Mouse (Mus musculus) lung, adult 2 months (tissue): Measurements from ENCODE around the gene Dcst1. TPM values are rescaled to one million over a fixed set of nuclear protein-coding genes. Genes with fewer than 3 reads are reported as not detected.

ENCODE experiments used
- DNase-seq: peaks from one replicate; pipeline ENCODE4 v3.0.0; 2022
- H3K4me1 ChIP-seq: fragments of 200-500 bp; 2 replicates; pipeline ENCODE4 v1.6.1; 2011; ENCODE audit warnings: low read length; ENCODE audit not compliant: control insufficient read depth, insufficient read depth
- H3K4me3 ChIP-seq: fragments of 200-500 bp; replicated peaks from 2 replicates; pipeline ENCODE3; 2011; ENCODE audit warnings: low read depth, mild to moderate bottlenecking, control low read depth, low read length; ENCODE audit errors: extremely low read depth
- CTCF ChIP-seq: fragments of 200-500 bp; IDR thresholded peaks from 2 replicates; pipeline ENCODE4 v1.5.1; 2011; ENCODE audit warnings: mild to moderate bottlenecking, low read length, control low read depth; ENCODE audit not compliant: insufficient read depth
- POLR2A ChIP-seq: fragments of 200-500 bp; IDR thresholded peaks from 2 replicates; pipeline ENCODE4 v1.6.1; 2011; ENCODE audit warnings: low read depth, mild to moderate bottlenecking, control low read depth, low read length, borderline replicate concordance; ENCODE audit errors: extremely low read depth
- WGBS: fragments of 180-500 bp; shearing (Covaris S2); methylation state at CpG from one replicate; pipeline ENCODE4 v1.1.7; 2018; 5-methylcytosine and 5-hydroxymethylcytosine counted together
- polyA plus RNA-seq: library from polyadenylated mRNA; depleted of rRNA; stranded (reverse); fragments of >200 nt; gene quantifications from 2 replicates; pipeline ENCODE4 v1.2.3, GENCODE M21; 2012

Dcst1 gene
- polyA plus RNA-seq, 1 experiment, result not detected

DNA sequence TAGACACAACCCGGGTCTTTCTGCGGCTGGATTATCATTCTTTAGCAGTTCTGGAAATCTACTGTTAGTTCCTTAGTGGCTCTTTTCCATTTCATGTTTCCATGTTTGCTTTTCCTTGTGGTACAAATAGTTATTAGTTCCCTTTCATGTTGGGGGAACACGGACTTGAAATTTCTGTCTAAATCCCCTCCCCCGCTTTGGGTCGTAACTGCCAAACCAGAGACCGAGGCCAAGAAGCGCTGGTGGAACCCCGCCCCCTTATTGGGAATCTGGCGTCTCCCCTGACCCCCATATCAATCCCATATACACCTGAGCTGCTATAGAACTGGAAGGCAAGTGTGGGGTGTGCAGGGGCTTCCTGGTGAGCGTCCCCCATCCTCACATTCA lies 30.4 kb upstream of the Dcst1 start:
- peak; percentile 39 for DNase-seq
- TF ChIP-seq CTCF (no peak), POLR2A (no peak)
- WGBS, result 7% methylated on average over 10 of the region's 10 CpGs
- H3K4me1 ChIP-seq, result peaks cover 18% of the 10 kb centered on the region
- peak overlapping the region; percentile 61 for H3K4me3 ChIP-seq

DNA sequence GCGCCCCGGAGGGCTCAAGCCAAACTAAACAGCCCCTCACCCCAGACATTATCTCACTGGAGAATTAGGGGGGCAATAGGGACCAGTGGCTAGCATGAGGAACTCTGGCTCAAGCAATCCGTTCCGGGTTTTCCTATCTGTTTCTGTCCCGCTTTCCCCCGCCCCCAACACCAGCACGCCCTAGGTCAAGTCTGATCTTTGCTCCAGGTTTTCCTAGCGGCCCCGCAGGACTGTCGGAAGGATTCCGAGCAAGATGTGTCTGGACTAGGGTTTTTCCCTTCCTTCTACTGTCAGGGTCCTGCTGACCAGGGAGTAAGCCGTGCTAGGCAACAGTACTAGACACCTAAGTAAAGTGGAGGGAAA lies 29.8 kb upstream of the Dcst1 start:
- under 1% methylated on average over 12 of the region's 12 CpGs for WGBS
- peak; percentile 84 for DNase-seq
- Histone ChIP-seq H3K4me1 (peaks cover 21% of the 10 kb centered on the region), H3K4me3 (peak overlapping the region; percentile 50)
- peak; percentile 72; the same call in 1 of the 2 replicates for TF ChIP-seq POLR2A
- no peak for TF ChIP-seq CTCF

DNA sequence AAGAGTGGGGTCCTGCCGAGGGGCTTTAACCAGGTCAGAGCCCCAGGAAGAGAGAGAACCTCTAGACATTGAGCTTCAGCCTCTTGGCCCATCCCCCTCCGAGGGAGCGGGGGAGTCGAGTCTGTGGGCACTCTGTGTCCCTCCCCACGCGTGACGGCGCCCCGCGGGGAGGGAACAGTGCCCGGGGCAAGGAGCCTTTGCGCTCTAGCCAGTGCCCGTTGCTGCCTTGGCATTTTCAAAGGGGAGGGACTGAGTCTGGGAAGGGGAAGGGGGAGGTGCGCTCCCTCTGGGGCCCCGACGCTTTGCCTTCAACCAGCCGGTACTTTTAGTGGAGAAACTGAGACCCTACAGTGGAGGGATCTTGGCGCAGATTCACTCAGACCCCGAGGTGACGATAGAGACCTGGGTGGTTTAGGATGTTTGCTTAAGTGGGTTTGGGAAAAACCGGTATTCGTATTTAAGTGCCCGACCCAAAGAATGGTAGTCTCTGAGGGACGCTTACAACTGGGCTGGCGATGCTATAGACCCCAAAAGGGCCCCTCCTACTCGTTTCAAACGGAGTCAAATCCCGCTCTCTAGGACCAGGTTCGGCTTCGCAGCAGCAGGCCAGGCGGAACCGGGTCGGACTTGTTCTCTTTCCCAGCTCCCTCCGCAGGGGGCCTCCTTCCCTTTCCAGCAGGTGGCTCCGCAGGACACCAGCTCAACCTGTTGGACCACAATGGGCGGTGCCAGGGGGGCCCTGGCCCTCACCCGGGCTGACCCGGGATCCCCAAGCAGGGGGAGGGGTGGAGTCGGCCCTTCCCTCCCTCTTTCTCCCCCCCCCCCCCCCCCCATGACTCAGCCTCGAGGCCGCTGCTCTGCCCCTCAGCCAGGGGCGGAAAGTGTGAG lies 29.2 kb upstream of the Dcst1 start, which contains the start of gene Zbtb7b:
Gene Zbtb7b, minus strand, starts transcription at position 771 of the 888 bp plus-strand sequence.
- WGBS, result under 1% methylated on average over 42 of the region's 42 CpGs
- peak; percentile 87 for DNase-seq
- TF ChIP-seq POLR2A (peak; percentile 50; the same call in 1 of the 2 replicates), CTCF (no peak)
- H3K4me3 ChIP-seq, result peak within 1 kb of the TSS; percentile 82
- peaks cover 23% of the 10 kb centered on the region for H3K4me1 ChIP-seq

DNA sequence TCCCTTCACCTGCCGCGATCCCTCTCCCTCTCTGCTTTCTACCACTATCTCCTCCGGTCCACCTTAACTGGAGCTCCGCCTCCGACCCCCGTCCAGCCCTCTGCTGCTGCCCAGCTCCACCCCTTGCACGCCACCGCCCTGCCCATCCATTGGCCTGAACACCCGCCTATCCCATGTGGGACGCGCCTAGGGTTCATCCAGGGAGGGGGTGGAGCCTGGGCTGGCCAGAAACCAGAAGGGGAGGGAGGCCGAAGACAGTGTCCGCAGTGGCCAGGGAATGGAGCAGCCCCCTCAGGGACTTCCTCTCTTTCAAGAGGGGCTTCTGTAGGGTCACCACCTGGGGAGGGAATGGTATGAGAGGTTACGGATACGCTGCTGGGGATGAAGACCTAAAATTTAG lies 28.6 kb upstream of the Dcst1 start:
- TF ChIP-seq CTCF (no peak), POLR2A (peak; percentile 84; the same call in 1 of the 2 replicates)
- peaks cover 23% of the 10 kb centered on the region for H3K4me1 ChIP-seq
- under 1% methylated on average over 15 of the region's 15 CpGs for WGBS
- H3K4me3 ChIP-seq, result peak overlapping the region; percentile 82
- DNase-seq, result peak; percentile 98

- H3K4me1 ChIP-seq, result peaks cover 29% of the 10 kb centered on the region
- under 1% methylated on average over 23 of the region's 24 CpGs for WGBS
- TF ChIP-seq CTCF, result no peak
- TF ChIP-seq POLR2A, result no peak
Observed at GRCm38 (mm10) chr3:89392871-89393311, 27.8 kb upstream of the Dcst1 start.

DNA sequence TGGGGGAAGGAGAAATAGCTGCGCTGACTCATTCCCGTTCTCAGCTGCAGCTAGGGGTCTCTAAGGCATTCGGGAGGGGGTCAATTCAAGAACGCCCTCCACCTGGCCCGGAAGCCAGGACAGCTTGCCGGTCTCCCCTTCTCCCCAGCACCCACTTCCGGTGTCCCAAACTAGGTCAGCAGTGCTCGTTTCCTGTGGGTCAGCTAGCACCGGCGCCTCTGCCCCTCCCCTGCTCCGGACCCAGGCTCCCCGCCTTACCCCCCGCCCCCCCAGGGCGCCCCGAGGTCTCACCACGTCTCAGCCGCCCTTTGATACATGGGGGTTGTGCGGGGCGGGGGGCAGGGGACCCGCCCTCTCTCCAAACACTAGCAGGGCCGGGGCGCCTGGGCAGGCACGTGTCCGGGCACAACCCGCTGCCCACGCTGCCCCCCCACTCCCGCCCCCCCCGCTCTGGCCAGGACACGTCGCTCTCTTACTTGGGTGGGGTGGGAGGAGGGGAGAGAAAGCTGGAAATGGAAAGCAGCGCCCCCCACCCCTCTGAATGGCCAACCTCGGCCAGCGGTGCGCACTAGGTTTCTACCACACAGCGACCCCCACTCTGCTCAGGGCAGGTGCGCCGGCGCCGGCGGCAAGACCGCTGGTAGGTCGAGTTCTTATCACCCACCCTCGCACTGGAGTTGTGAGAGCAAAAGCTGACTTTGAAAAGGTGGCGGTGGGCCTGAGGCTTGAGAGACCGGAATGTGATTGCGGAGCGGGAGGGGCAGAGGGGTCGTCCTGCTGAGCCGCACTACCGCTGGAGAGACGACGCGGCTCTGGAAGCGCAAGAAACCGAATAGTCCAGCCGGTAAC lies 26.8 kb upstream of the Dcst1 start:
- under 1% methylated on average over 55 of the region's 56 CpGs for WGBS
- H3K4me1 ChIP-seq, result peaks cover 29% of the 10 kb centered on the region
- peak; percentile 66 for DNase-seq
- TF ChIP-seq POLR2A (no peak), CTCF (no peak)
- peak overlapping the region; percentile 85 for H3K4me3 ChIP-seq

More at GRCm38 (mm10) chr3:89392871-89393311, 27.8 kb upstream of the Dcst1 start:
- H3K4me3 ChIP-seq, result peak overlapping the region; percentile 85
- DNase-seq, result peak; percentile 56

DNA sequence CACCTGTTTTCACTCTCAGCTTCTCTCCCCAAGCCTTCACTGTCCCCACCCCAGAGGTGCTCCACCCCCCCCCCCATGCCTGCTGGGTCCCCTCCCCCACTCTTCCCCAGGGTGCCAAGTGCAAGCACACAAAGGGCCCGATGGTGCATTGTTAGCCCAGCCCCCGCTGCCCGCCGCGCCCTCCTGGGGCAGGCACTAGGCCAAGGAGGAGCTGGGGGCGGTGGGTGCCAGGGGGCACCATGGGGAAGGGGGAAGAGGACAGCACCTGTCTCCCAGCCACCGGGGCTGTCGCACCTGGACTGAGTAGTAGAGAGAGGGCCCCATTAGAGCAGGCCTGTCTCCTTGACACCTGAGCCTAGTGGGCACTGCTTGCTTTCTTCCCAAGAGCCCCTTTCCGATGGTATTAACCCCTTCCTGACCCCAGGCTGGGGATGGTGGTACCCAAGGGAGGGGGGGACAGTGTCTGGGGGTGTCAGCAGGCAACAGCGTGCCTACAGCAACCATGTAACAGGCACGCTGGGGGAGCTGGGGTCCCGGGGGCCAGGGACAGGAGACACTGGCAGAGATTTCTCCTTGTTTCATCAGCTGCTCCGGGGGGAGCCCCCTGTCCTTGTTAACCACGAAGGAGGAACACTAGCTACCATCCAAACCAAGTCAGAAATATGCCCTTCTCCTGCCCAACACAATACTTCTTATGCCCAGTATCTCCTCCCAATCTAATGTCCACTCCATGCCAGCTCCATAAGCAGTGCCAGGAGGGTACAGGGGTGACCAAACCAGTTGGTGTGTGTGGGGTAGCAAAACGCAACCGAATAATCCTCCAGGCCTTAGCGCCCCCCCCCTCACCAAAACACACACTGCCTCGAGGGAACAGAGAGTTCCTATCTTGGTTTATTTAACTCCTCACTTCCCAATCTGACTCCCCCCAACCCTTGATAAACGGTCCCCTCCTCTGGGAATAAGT lies 25.9 kb upstream of the Dcst1 start:
- peak; percentile 36 for DNase-seq
- 18% methylated on average over 19 of the region's 19 CpGs for WGBS
- TF ChIP-seq POLR2A, result no peak
- no peak for TF ChIP-seq CTCF
- Histone ChIP-seq H3K4me3 (peak overlapping the region; percentile 85), H3K4me1 (peaks cover 26% of the 10 kb centered on the region)

GRCm38 (mm10) chr3:89390111-89390515 lies 25.1 kb upstream of the Dcst1 start:
- TF ChIP-seq CTCF (no peak), POLR2A (no peak)
- peak; percentile 33 for DNase-seq
- Histone ChIP-seq H3K4me1 (peaks cover 19% of the 10 kb centered on the region), H3K4me3 (no peak overlapping the region)
- 6% methylated on average over 5 of the region's 5 CpGs for WGBS
